Mouse (Mus musculus) embryonic facial prominence, embryonic 11.5 days (tissue): ENCODE results near the gene Nr0b2. TPM values are rescaled to one million over a fixed set of nuclear protein-coding genes. Genes with fewer than 3 reads are reported as not detected.
A peak's percentile ranks its signal among the peaks of the same experiment; 100 is the strongest.
"Not testable (repeated sequence)": the region's sequence is repeated elsewhere in the genome, so short reads cannot be mapped to it uniquely, and the experiment has no call there.

Experiments
- ATAC-seq: fragments of 200-750 bp; cut with Nextera tagmentation; replicated peaks from 2 replicates; pipeline ENCODE4 v1.8.0; 2017; ENCODE audit warnings: low read depth; ENCODE audit not compliant: insufficient number of reproducible peaks, low FRiP score, low TSS enrichment
- DNase-seq: peaks from one replicate; pipeline ENCODE4 v3.0.0-alpha.2; 2015; ENCODE audit warnings: low spot score
- H3K27ac ChIP-seq: fragments of 300-500 bp; sonication (generic); replicated peaks from 2 replicates; pipeline ENCODE4 v1.5.1; 2014; ENCODE audit warnings: mild to moderate bottlenecking, low read depth, low read length, control low read depth
- H3K27me3 ChIP-seq: fragments of 300-500 bp; sonication (generic); 2 replicates; pipeline ENCODE4 v1.6.1; 2014; ENCODE audit warnings: mild to moderate bottlenecking, low read length, moderate library complexity, mixed read lengths; ENCODE audit not compliant: control insufficient read depth, insufficient read depth
- H3K36me3 ChIP-seq: fragments of 300-500 bp; sonication (generic); replicated peaks from 2 replicates; pipeline ENCODE4 v1.6.1; 2014; ENCODE audit warnings: low read depth, mild to moderate bottlenecking, low read length, moderate library complexity, mixed read lengths; ENCODE audit not compliant: control insufficient read depth, insufficient read depth
- H3K4me1 ChIP-seq: fragments of 300-500 bp; sonication (generic); 2 replicates; pipeline ENCODE4 v1.6.1; 2014; ENCODE audit warnings: low read length, mixed read lengths; ENCODE audit not compliant: control insufficient read depth, insufficient read depth
- H3K4me2 ChIP-seq: fragments of 300-500 bp; sonication (generic); 2 replicates; pipeline ENCODE4 v1.6.1; 2014; ENCODE audit warnings: low read depth, mild to moderate bottlenecking, control low read depth, low read length, moderate library complexity
- H3K4me3 ChIP-seq: fragments of 300-500 bp; sonication (generic); 2 replicates; pipeline ENCODE4 v1.5.1; 2014; ENCODE audit warnings: low read depth, low read length, control low read depth
- H3K9ac ChIP-seq: fragments of 300-500 bp; sonication (generic); replicated peaks from 2 replicates; pipeline ENCODE4 v1.6.1; 2014; ENCODE audit warnings: mild to moderate bottlenecking, control low read depth, low read length
- H3K9me3 ChIP-seq: fragments of 300-500 bp; sonication (generic); replicated peaks from 2 replicates; pipeline ENCODE4 v1.6.1; 2016; ENCODE audit warnings: mild to moderate bottlenecking, low read length, inconsistent platforms, mixed read lengths; ENCODE audit not compliant: control insufficient read depth
- WGBS: fragments of 180-500 bp; shearing (Covaris S2); extraction: QIAGEN DNeasy Blood & Tissue Kit; methylation state at CpG from one replicate; pipeline ENCODE4 v1.1.7; 2014; 5-methylcytosine and 5-hydroxymethylcytosine counted together
- polyA plus RNA-seq: library from polyadenylated mRNA; unstranded; fragments of >200 nt; fragmentation: Nextera tagmentation; extraction: Ambion mirVana; gene quantifications from 2 replicates; pipeline ENCODE4 v1.2.1, GENCODE M21; 2014

The Nr0b2 gene
- polyA plus RNA-seq: not detected in 2 replicates

DNA sequence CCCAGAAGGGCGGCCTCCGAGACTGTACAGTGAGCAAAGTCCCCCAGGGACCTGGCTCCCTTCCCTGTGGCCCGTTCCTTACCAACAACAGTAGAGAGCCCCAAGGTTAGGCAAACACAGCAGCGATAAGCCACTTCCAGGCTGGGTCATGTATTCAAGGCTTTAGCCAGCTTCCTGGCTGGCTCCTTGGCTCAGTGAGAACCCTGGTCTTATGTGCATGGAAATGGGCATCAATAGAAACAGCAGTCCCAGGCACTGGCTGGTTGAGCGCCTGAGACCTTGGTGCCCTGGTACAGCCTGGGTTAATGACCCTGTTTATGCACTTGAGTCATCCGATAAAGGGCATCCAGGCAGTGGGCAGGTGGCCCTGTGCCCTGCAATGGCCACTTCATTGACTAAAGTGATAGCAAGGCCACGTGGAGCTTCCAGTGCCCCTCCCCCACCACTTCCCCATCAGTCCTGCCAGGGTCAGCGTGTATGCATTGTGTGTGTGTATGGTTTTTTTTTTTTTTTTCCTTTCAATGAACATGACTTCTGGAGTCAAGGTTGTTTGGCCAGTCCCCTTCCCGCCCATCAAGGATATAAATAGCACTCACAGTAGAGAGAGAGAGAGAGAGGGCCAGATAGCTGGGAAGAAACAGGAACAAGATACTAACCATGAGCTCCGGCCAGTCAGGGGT, at the start of gene Nr0b2:
TSS of gene Nr0b2 (plus strand) at position 609 of the 680 bp plus-strand sequence.
- H3K36me3 ChIP-seq: no peaks in the 10 kb centered on the region
- H3K27me3 ChIP-seq: no peaks in the 10 kb centered on the region
- H3K27ac ChIP-seq: no peak within 1 kb of the TSS
- no peak within 1 kb of the TSS for H3K4me3 ChIP-seq
- no peak within 1 kb of the TSS for H3K4me2 ChIP-seq
- ATAC-seq (no peak), DNase-seq (no peak)
- H3K4me1 ChIP-seq: no peaks in the 10 kb centered on the region
- 73% methylated on average over 10 of the region's 10 CpGs for WGBS
- 0 out of 2 replicates have a peak within 1 kb of the TSS, but pooled peaks have one; percentile 13 for H3K9ac ChIP-seq
- H3K9me3 ChIP-seq: no peaks in the 10 kb centered on the region

DNA sequence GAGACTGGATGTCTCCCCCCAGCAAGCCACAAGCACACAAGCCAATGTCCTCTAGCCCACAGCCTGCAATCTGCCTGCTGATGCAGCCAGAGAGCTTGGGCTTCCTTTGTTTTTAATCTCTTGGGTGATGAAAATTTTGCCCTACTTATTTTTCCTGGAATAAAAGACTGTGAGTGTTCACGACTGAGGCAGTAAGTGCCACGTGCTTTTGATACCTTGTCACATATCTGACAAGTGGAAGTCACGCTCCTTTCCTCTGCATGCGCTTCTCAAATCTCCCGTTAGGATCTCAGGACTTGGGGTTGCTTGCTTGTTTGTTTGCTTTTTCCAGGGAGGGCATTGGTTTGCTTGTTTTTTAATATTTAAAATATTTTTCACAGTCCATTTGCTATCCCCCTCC, 48.9 kb upstream of the Nr0b2 start:
- H3K27me3 ChIP-seq: peaks cover 11% of the 10 kb centered on the region
- H3K9me3 ChIP-seq: no peaks in the 10 kb centered on the region
- DNase-seq (no peak), ATAC-seq (no peak)
- no peak overlapping the region for H3K4me3 ChIP-seq
- WGBS: 58% methylated on average over 5 of the region's 5 CpGs
- H3K4me2 ChIP-seq: no peak overlapping the region
- no peak overlapping the region for H3K9ac ChIP-seq
- H3K36me3 ChIP-seq: no peaks in the 10 kb centered on the region
- H3K4me1 ChIP-seq: no peaks in the 10 kb centered on the region
- no peak overlapping the region for H3K27ac ChIP-seq

DNA sequence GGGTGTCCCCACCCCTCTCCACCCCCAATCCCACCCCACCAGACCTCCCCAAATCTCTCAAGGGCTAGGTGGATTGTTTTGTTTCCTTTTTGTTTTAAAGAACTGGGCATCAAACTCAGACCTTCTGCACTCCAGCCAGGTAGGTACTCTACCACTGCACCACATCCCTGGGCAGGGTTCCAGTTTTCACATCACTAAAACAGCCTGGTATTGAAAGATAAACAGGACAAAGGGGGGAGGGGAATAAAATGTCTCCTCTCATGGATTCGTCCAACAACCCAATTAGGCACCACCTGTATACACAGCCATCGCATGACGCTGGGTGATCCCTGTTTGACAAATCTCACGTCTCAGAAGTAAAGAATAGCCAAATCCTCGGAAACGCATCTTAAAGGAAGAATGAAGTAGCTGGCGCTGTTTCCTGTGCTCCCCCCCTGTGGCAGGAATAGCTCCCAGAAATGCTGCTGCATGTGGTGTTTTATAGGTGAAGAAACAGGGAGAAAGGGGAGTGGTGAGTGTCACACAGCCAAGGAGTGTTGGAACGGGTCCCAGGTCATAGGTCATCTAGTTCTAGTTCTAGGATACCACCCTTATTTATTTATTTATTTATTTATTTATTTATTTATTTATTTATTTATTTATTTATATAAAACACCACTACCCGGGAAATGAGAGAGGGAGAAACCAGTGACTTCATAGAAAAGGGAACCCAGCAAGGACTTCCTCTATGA, 48.3 kb upstream of the Nr0b2 start:
- H3K27me3 ChIP-seq: peaks cover 7% of the 10 kb centered on the region
- 63% methylated on average over 9 of the region's 9 CpGs for WGBS

DNA sequence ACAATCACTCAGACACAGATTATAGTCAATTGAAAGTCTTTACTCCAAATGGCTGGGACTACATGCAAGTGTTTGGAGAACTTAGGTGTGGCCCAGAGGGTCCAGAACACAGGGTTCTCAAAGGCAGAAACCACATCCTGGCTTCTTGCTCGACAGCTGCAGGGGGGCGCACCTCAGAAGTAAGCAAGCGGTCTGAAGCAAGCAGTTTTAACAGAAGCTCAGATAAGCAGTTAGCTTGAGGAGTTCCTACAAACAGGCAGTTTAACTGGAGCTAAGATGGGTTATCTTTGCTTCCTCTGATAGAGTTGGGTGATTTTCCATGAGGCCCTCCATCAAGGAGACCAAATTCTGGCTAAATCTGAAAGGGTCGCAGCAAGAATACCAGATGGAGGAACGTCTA, 46.6 kb upstream of the Nr0b2 start:
- H3K9me3 ChIP-seq: no peaks in the 10 kb centered on the region
- ATAC-seq (no peak), DNase-seq (no peak)
- no peaks in the 10 kb centered on the region for H3K4me1 ChIP-seq
- H3K9ac ChIP-seq: no peak overlapping the region
- no peaks in the 10 kb centered on the region; the same call in 1 of the 2 replicates for H3K27me3 ChIP-seq
- H3K4me2 ChIP-seq: no peak overlapping the region
- H3K27ac ChIP-seq: no peak overlapping the region
- WGBS: 69% methylated on average over 5 of the region's 5 CpGs
- H3K4me3 ChIP-seq: no peak overlapping the region
- H3K36me3 ChIP-seq: no peaks in the 10 kb centered on the region

More for the DNA sequence above, 48.3 kb upstream of the Nr0b2 start:
- DNase-seq: no peak
- Histone ChIP-seq H3K9ac (no peak overlapping the region), H3K4me1 (no peaks in the 10 kb centered on the region), H3K4me3 (no peak overlapping the region), H3K9me3 (no peaks in the 10 kb centered on the region), H3K36me3 (no peaks in the 10 kb centered on the region), H3K4me2 (no peak overlapping the region), H3K27ac (no peak overlapping the region)
- no peak for ATAC-seq

DNA sequence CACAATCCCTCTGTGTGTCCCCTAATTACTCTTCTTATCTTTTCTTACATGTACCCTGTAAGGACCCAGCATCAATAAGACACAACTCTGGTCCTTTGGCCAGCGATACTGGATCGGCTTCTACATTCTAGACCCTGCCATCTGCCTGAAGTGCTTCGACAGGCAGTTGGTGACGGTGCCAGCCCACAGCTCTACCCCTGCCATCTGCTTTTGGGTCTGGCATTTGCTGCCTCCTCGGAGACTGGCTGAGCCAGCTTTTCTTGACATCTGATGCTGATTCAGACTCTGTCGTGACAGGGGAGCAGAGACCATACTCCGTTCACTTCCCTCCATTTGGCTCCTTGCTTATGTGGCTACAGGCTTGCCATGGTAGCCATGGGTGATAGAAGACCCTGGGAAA, 44.2 kb upstream of the Nr0b2 start:
- no peak overlapping the region for H3K4me2 ChIP-seq
- no peak overlapping the region for H3K4me3 ChIP-seq
- no peaks in the 10 kb centered on the region for H3K4me1 ChIP-seq
- no peaks in the 10 kb centered on the region for H3K27me3 ChIP-seq
- H3K9me3 ChIP-seq: no peaks in the 10 kb centered on the region
- H3K9ac ChIP-seq: no peak overlapping the region
- H3K36me3 ChIP-seq: no peaks in the 10 kb centered on the region
- H3K27ac ChIP-seq: no peak overlapping the region
- no peak for DNase-seq
- no peak for ATAC-seq
- WGBS: 87% methylated on average over 7 of the region's 7 CpGs

DNA sequence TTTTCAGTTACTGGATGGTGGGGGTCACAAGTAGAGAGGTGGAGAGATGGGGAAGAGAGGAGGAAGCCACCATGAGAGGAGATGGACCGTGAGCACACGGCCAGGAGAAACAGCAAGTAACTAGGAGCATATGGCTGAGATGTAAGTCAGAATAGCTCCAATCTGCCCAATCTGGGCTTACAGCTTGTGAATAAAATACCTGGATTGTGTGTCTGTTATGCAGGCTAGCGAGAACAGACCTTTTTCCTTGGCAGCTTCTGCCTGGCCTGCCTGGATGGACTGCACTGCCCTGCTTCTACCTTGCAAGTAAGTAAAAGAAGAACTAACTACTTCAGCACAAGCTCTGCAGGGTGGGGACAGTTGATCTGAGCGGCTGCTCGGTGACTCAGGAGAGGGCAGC, 42.1 kb upstream of the Nr0b2 start:
- Histone ChIP-seq H3K27me3 (no peaks in the 10 kb centered on the region), H3K4me1 (no peaks in the 10 kb centered on the region), H3K27ac (no peak overlapping the region), H3K36me3 (no peaks in the 10 kb centered on the region), H3K4me2 (no peak overlapping the region), H3K4me3 (no peak overlapping the region), H3K9me3 (no peaks in the 10 kb centered on the region), H3K9ac (no peak overlapping the region)
- WGBS: 79% methylated on average over 5 of the region's 5 CpGs
- DNase-seq (no peak), ATAC-seq (no peak)

DNA sequence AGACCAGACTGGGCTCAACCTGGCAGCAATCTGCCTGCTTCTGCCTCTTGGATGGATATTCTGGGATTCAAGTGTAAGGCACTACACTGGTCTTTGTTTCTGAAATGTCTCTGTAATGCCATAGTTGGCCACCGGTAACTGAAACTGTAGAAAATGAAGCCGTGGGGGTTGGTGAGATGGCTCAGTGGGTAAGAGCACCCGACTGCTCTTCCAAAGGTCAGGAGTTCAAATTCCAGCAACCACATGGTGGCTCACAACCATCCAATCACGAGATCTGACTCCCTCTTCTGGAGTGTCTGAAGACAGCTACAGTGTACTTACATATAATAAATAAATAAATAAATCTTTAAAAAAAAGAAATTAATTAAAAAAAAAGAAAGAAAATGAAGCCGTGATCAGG, 40.7 kb upstream of the Nr0b2 start:
- not testable (repeated sequence) for H3K36me3 ChIP-seq, H3K9ac ChIP-seq, H3K9me3 ChIP-seq, DNase-seq, H3K4me1 ChIP-seq, ATAC-seq, H3K27ac ChIP-seq, H3K27me3 ChIP-seq, H3K4me3 ChIP-seq, H3K4me2 ChIP-seq
- WGBS: 48% methylated on average over 4 of the region's 5 CpGs

DNA sequence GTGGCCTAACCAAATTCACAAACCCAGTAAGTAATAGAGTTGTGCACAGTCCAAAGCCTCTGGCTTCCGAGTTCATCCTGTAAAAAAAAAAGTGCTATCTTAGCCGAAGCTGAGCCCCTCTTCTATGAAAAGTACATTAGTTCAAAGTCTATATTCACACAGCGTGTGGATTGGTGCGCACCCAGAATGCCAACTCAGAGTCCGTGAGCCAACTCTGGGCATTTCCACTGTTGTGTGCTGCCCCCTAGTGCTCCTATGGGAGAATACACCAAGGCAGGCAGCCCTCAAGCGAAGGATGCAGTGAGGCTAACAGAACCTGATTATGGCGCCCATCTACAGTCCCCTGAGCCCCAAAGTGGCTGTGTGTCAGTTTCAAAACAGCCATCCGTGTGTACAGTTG, 40.2 kb upstream of the Nr0b2 start:
- peaks cover 7% of the 10 kb centered on the region; the same call in 1 of the 2 replicates for H3K27me3 ChIP-seq
- ATAC-seq (no peak), DNase-seq (peak; percentile 84)
- no peak overlapping the region for H3K27ac ChIP-seq
- H3K9ac ChIP-seq: no peak overlapping the region
- H3K4me3 ChIP-seq: no peak overlapping the region
- 13% methylated on average over 8 of the region's 8 CpGs for WGBS
- no peaks in the 10 kb centered on the region for H3K4me1 ChIP-seq
- no peaks in the 10 kb centered on the region for H3K36me3 ChIP-seq
- no peak overlapping the region for H3K4me2 ChIP-seq
- no peaks in the 10 kb centered on the region for H3K9me3 ChIP-seq
